ENCODE assay signal across 18 mouse cellular contexts in genomic region chr6:4796281-4796680, GRCm38 (mm10). TPM values are rescaled to one million over a fixed set of nuclear protein-coding genes. Genes with fewer than 3 reads are reported as not detected.
DNase-seq lines count a peak whose midpoint lies in the region; TF ChIP-seq lines count a peak whose summit lies in the region.
"Had no signal": no experiment of that assay in that cellular context is flagged by ENCODE, and none has a peak within 500 bp of the region (broad histone marks: within the 10 kb centered on the region; RNA-seq: fewer than 3 reads in every experiment).

No protein-coding gene starts in this region.

- DNase-seq in ZHBTc4 (ENCODE audit: low read depth, low spot score) = peak; percentile 27
- no peak for DNase-seq in limb, embryonic 10.5 days (ENCODE audit: low spot score)
- DNase-seq in cerebellum, adult 11 months = no peak
- DNase-seq in Muller cell, postnatal 12 days (ENCODE audit: inconsistent ontology term) = no peak
- DNase-seq: adrenal gland, adult 2 months; adrenal gland, postnatal 10 days; adrenal gland, postnatal 36 days; cerebellum, adult 18-20 months; cerebellum, adult 8-10 months; cerebellum, adult 9-11 months; cerebellum, postnatal 14 days; cerebellum, postnatal 36 days; embryo, embryonic 11 days; forebrain, postnatal 0 days had no signal

- no peaks in the 10 kb centered on the region for H3K36me3 ChIP-seq in limb, embryonic 10.5 days
- H3K36me3 ChIP-seq: embryonic facial prominence, embryonic 12.5 days; forebrain, embryonic 15.5 days had no signal

- H3K4me3 ChIP-seq in bone marrow macrophage, adult 2 months (ENCODE audit: insufficient read depth, low read length) = no peak overlapping the region
- no peak overlapping the region for H3K4me3 ChIP-seq in limb, embryonic 10.5 days
- H3K4me3 ChIP-seq: embryonic facial prominence, embryonic 12.5 days; forebrain, embryonic 13.5 days; forebrain, embryonic 15.5 days had no signal

- H3K27me3 ChIP-seq in limb, embryonic 10.5 days (ENCODE audit: low read depth, poor library complexity, severe bottlenecking) = no peaks in the 10 kb centered on the region
- H3K27me3 ChIP-seq: embryonic facial prominence, embryonic 12.5 days; forebrain, embryonic 13.5 days; forebrain, embryonic 15.5 days had no signal

- H3K9me3 ChIP-seq in limb, embryonic 10.5 days (replicated peaks) = no peaks in the 10 kb centered on the region
- H3K9me3 ChIP-seq: embryonic facial prominence, embryonic 12.5 days; forebrain, embryonic 13.5 days had no signal

- TF ChIP-seq POLR2A in bone marrow macrophage, adult 2 months (IDR thresholded peaks at IDR 0.05; ENCODE audit: borderline replicate concordance, low read depth, low read length) = no peak

- H3K4me1 ChIP-seq in bone marrow macrophage, adult 2 months (ENCODE audit: control insufficient read depth, insufficient read depth, low read length) = peaks cover 17% of the 10 kb centered on the region
- H3K4me1 ChIP-seq in limb, embryonic 10.5 days = peaks cover 13% of the 10 kb centered on the region
- H3K4me1 ChIP-seq: embryonic facial prominence, embryonic 12.5 days; forebrain, embryonic 13.5 days; forebrain, embryonic 15.5 days had no signal

- peak overlapping the region; percentile 93 for H3K27ac ChIP-seq in bone marrow macrophage, adult 2 months (ENCODE audit: insufficient read depth, low read depth, low read length)
- H3K27ac ChIP-seq in limb, embryonic 10.5 days = peak overlapping the region; percentile 53
- H3K27ac ChIP-seq: embryonic facial prominence, embryonic 12.5 days; forebrain, embryonic 13.5 days; forebrain, embryonic 15.5 days had no signal

- no peak for TF ChIP-seq CTCF in bone marrow macrophage, adult 2 months (IDR thresholded peaks at IDR 0.05; ENCODE audit: low read depth, low read length)

- WGBS in limb, embryonic 10.5 days = 95% methylated on average over 1 of the region's 1 CpGs

RNA-seq across cellular contexts. Expression of gene Peg10, which starts 49.2 kb away (rescaled TPM):
- 0.13 and 0.16 TPM in 2 replicates for polyA plus RNA-seq in bone marrow macrophage, adult 2 months (2012; ENCODE audit: insufficient read depth, insufficient read length, missing spikeins)
- polyA plus RNA-seq in limb, embryonic 10.5 days (2016; fragmentation: Nextera tagmentation; extraction: Ambion mirVana) = 32.7 and 33.5 TPM in 2 replicates

RNA-seq across cellular contexts. Expression of gene Sgce, which starts 49.3 kb away (rescaled TPM):
- polyA plus RNA-seq in bone marrow macrophage, adult 2 months (2012; ENCODE audit: insufficient read depth, insufficient read length, missing spikeins) = 0.44 and 1.1 TPM in 2 replicates
- 38.5 and 52.3 TPM in 2 replicates for polyA plus RNA-seq in limb, embryonic 10.5 days (2016; fragmentation: Nextera tagmentation; extraction: Ambion mirVana)

Comparison
In these comparisons a context has a peak if more than half of its experiments do, and no peak if none do; other contexts are left out.
1. RNA of gene Peg10, which starts 49.2 kb away (polyA plus RNA-seq): 32.7 to 33.5 TPM in limb, embryonic 10.5 days; 0.13 to 0.16 TPM in bone marrow macrophage, adult 2 months; every median in the first group is over 10 times any median in the second.
2. RNA of gene Sgce, which starts 49.3 kb away (polyA plus RNA-seq): 38.5 to 52.3 TPM in limb, embryonic 10.5 days; 0.44 to 1.1 TPM in bone marrow macrophage, adult 2 months; every median in the first group is over 10 times any median in the second.